Mouse (Mus musculus) intestine, embryonic 15.5 days (tissue): ENCODE measurements at regions not wholly inside any gene's neighbourhood (a gene's known extent, or its start where the extent isn't known, plus 50 kb on each side); places are given as distances from the start of the nearest gene placed in this dataset.

Source experiments
- ATAC-seq: fragments of 200-750 bp; cut with Nextera tagmentation; 2 replicates; pipeline ENCODE4 v1.8.0; 2017; ENCODE audit warnings: moderate TSS enrichment, moderate library complexity
- H3K27ac ChIP-seq: fragments of 300-500 bp; sonication (generic); 2 replicates; pipeline ENCODE4 v1.5.1; 2015; ENCODE audit warnings: mild to moderate bottlenecking, inconsistent platforms
- H3K27me3 ChIP-seq: fragments of 300-500 bp; sonication (generic); replicated peaks from 2 replicates; pipeline ENCODE4 v1.6.1; 2015; ENCODE audit warnings: inconsistent platforms
- H3K36me3 ChIP-seq: fragments of 300-500 bp; sonication (generic); 2 replicates; pipeline ENCODE4 v1.6.1; 2015; ENCODE audit warnings: inconsistent platforms
- H3K4me1 ChIP-seq: fragments of 300-500 bp; sonication (generic); replicated peaks from 2 replicates; pipeline ENCODE4 v1.6.1; 2015; ENCODE audit warnings: inconsistent platforms
- H3K4me2 ChIP-seq: fragments of 300-500 bp; sonication (generic); replicated peaks from 2 replicates; pipeline ENCODE4 v1.6.1; 2015; ENCODE audit warnings: mild to moderate bottlenecking, inconsistent platforms
- H3K4me3 ChIP-seq: fragments of 300-500 bp; sonication (generic); replicated peaks from 2 replicates; pipeline ENCODE4 v1.5.1; 2015; ENCODE audit warnings: inconsistent platforms
- H3K9ac ChIP-seq: fragments of 300-500 bp; sonication (generic); 2 replicates; pipeline ENCODE4 v1.6.1; 2015; ENCODE audit warnings: inconsistent platforms
- H3K9me3 ChIP-seq: fragments of 300-500 bp; sonication (generic); 2 replicates; pipeline ENCODE4 v1.6.1; 2016; ENCODE audit warnings: inconsistent platforms
- WGBS: fragments of 180-500 bp; shearing (Covaris S2); methylation state at CpG from one replicate; pipeline ENCODE4 v1.1.7; 2015; 5-methylcytosine and 5-hydroxymethylcytosine counted together

- Histone ChIP-seq H3K4me3 (no peak overlapping the region), H3K4me2 (no peak overlapping the region), H3K4me1 (no peaks in the 10 kb centered on the region), H3K27me3 (no peaks in the 10 kb centered on the region), H3K9ac (no peak overlapping the region), H3K9me3 (no peaks in the 10 kb centered on the region), H3K36me3 (no peaks in the 10 kb centered on the region), H3K27ac (no peak overlapping the region)
- 70% methylated on average over 8 of the region's 8 CpGs for WGBS
- ATAC-seq: no peak
Measured at GRCm38 (mm10) chr14:68973636-68974101, 320.4 kb downstream of the Synb start.

- no peak for ATAC-seq
- WGBS: 0% methylated on average over 1 of the region's 1 CpGs
- Histone ChIP-seq H3K36me3 (no peaks in the 10 kb centered on the region), H3K27me3 (no peaks in the 10 kb centered on the region), H3K4me3 (no peak overlapping the region), H3K4me1 (no peaks in the 10 kb centered on the region), H3K27ac (no peak overlapping the region), H3K4me2 (no peak overlapping the region), H3K9me3 (no peaks in the 10 kb centered on the region), H3K9ac (no peak overlapping the region)
Measured at GRCm38 (mm10) chr14:68966758-68967157, 327.3 kb downstream of the Synb start.

- Histone ChIP-seq H3K9ac (no peak overlapping the region), H3K9me3 (no peaks in the 10 kb centered on the region), H3K4me3 (no peak overlapping the region), H3K4me2 (no peak overlapping the region), H3K27ac (no peak overlapping the region), H3K27me3 (no peaks in the 10 kb centered on the region), H3K36me3 (no peaks in the 10 kb centered on the region), H3K4me1 (no peaks in the 10 kb centered on the region)
- 76% methylated on average over 9 of the region's 9 CpGs for WGBS
- ATAC-seq: no peak
Measured at GRCm38 (mm10) chr14:68954577-68955460, 339.3 kb downstream of the Synb start.

GRCm38 (mm10) chr14:68945906-68946305 is 348.2 kb downstream of the Synb start:
- H3K9me3 ChIP-seq: no peaks in the 10 kb centered on the region
- no peak overlapping the region for H3K4me2 ChIP-seq
- no peak overlapping the region for H3K9ac ChIP-seq
- ATAC-seq: no peak
- no peak overlapping the region for H3K27ac ChIP-seq
- 82% methylated on average over 3 of the region's 3 CpGs for WGBS
- no peaks in the 10 kb centered on the region for H3K27me3 ChIP-seq
- H3K4me3 ChIP-seq: no peak overlapping the region
- no peaks in the 10 kb centered on the region for H3K4me1 ChIP-seq
- H3K36me3 ChIP-seq: no peaks in the 10 kb centered on the region

- H3K36me3 ChIP-seq: no peaks in the 10 kb centered on the region
- no peak for ATAC-seq
- no peaks in the 10 kb centered on the region for H3K27me3 ChIP-seq
- no peak overlapping the region for H3K4me2 ChIP-seq
- WGBS: 58% methylated on average over 4 of the region's 4 CpGs
- H3K4me3 ChIP-seq: no peak overlapping the region
- H3K9me3 ChIP-seq: no peaks in the 10 kb centered on the region
- no peak overlapping the region for H3K9ac ChIP-seq
- no peaks in the 10 kb centered on the region for H3K4me1 ChIP-seq
- H3K27ac ChIP-seq: no peak overlapping the region
Measured at GRCm38 (mm10) chr14:68945434-68945833, 348.7 kb downstream of the Synb start.

GRCm38 (mm10) chr14:68941759-68942158 is 352.3 kb downstream of the Synb start:
- H3K4me1 ChIP-seq: no peaks in the 10 kb centered on the region
- 88% methylated on average over 2 of the region's 2 CpGs for WGBS
- H3K9ac ChIP-seq: no peak overlapping the region
- no peaks in the 10 kb centered on the region for H3K9me3 ChIP-seq
- no peaks in the 10 kb centered on the region for H3K27me3 ChIP-seq
- no peak for ATAC-seq
- H3K4me2 ChIP-seq: no peak overlapping the region
- no peaks in the 10 kb centered on the region for H3K36me3 ChIP-seq
- no peak overlapping the region for H3K27ac ChIP-seq
- H3K4me3 ChIP-seq: no peak overlapping the region

GRCm38 (mm10) chr14:68941132-68941690 is 352.9 kb downstream of the Synb start:
- ATAC-seq: no peak
- Histone ChIP-seq H3K9ac (no peak overlapping the region), H3K4me3 (no peak overlapping the region), H3K27me3 (no peaks in the 10 kb centered on the region), H3K27ac (no peak overlapping the region), H3K36me3 (no peaks in the 10 kb centered on the region), H3K4me2 (no peak overlapping the region), H3K9me3 (no peaks in the 10 kb centered on the region), H3K4me1 (no peaks in the 10 kb centered on the region)
- 59% methylated on average over 7 of the region's 7 CpGs for WGBS

- Histone ChIP-seq H3K4me2 (no peak overlapping the region), H3K36me3 (no peaks in the 10 kb centered on the region), H3K9me3 (no peaks in the 10 kb centered on the region), H3K9ac (no peak overlapping the region), H3K27me3 (no peaks in the 10 kb centered on the region), H3K4me1 (peaks cover 7% of the 10 kb centered on the region), H3K4me3 (no peak overlapping the region), H3K27ac (no peak overlapping the region)
- ATAC-seq: no peak; the same call in 1 of the 2 replicates
- 64% methylated on average over 6 of the region's 6 CpGs for WGBS
Measured at GRCm38 (mm10) chr14:68935303-68935662, 358.8 kb downstream of the Synb start.

GRCm38 (mm10) chr14:68934611-68935302 is 359.3 kb downstream of the Synb start:
- peak; percentile 71 for ATAC-seq
- H3K9ac ChIP-seq: no peak overlapping the region
- H3K27ac ChIP-seq: no peak overlapping the region
- no peaks in the 10 kb centered on the region for H3K9me3 ChIP-seq
- no peaks in the 10 kb centered on the region for H3K27me3 ChIP-seq
- H3K4me1 ChIP-seq: peaks cover 7% of the 10 kb centered on the region
- H3K36me3 ChIP-seq: no peaks in the 10 kb centered on the region
- no peak overlapping the region; the same call in 1 of the 2 replicates for H3K4me2 ChIP-seq
- WGBS: 12% methylated on average over 12 of the region's 12 CpGs
- H3K4me3 ChIP-seq: no peak overlapping the region

GRCm38 (mm10) chr14:68927814-68928213 is 366.3 kb downstream of the Synb start:
- H3K27ac ChIP-seq: no peak overlapping the region
- no peaks in the 10 kb centered on the region for H3K36me3 ChIP-seq
- no peaks in the 10 kb centered on the region for H3K27me3 ChIP-seq
- H3K4me1 ChIP-seq: no peaks in the 10 kb centered on the region
- H3K9me3 ChIP-seq: no peaks in the 10 kb centered on the region
- WGBS: 72% methylated on average over 4 of the region's 4 CpGs
- no peak for ATAC-seq
- H3K4me3 ChIP-seq: no peak overlapping the region
- H3K4me2 ChIP-seq: no peak overlapping the region
- H3K9ac ChIP-seq: no peak overlapping the region

- H3K4me2 ChIP-seq: no peak overlapping the region
- no peaks in the 10 kb centered on the region for H3K9me3 ChIP-seq
- no peaks in the 10 kb centered on the region for H3K36me3 ChIP-seq
- no peak for ATAC-seq
- H3K4me1 ChIP-seq: no peaks in the 10 kb centered on the region
- no peak overlapping the region for H3K9ac ChIP-seq
- no peak overlapping the region for H3K4me3 ChIP-seq
- 11% methylated on average over 2 of the region's 2 CpGs for WGBS
- H3K27ac ChIP-seq: no peak overlapping the region
- H3K27me3 ChIP-seq: no peaks in the 10 kb centered on the region
Measured at GRCm38 (mm10) chr14:68923054-68923453, 371.0 kb downstream of the Synb start.

GRCm38 (mm10) chr14:68922035-68922434 is 372.1 kb downstream of the Synb start:
- H3K4me2 ChIP-seq: no peak overlapping the region
- H3K9ac ChIP-seq: no peak overlapping the region
- H3K27me3 ChIP-seq: no peaks in the 10 kb centered on the region
- no peak overlapping the region for H3K27ac ChIP-seq
- H3K4me3 ChIP-seq: no peak overlapping the region
- H3K36me3 ChIP-seq: no peaks in the 10 kb centered on the region
- no peak for ATAC-seq
- no peaks in the 10 kb centered on the region for H3K4me1 ChIP-seq
- WGBS: 48% methylated on average over 2 of the region's 2 CpGs
- no peaks in the 10 kb centered on the region for H3K9me3 ChIP-seq
